Mouse (Mus musculus) embryonic facial prominence, embryonic 13.5 days (tissue): ENCODE data around the gene Hmgcl. TPM values are rescaled to one million over a fixed set of nuclear protein-coding genes. Genes with fewer than 3 reads are reported as not detected.

ENCODE experiments used
- ATAC-seq: fragments of 200-750 bp; cut with Nextera tagmentation; 2 replicates; pipeline ENCODE4 v1.8.0; 2017; ENCODE audit warnings: low read depth; ENCODE audit not compliant: insufficient number of reproducible peaks, insufficient read depth, low FRiP score, low TSS enrichment
- H3K27ac ChIP-seq: fragments of 300-500 bp; sonication (generic); 2 replicates; pipeline ENCODE4 v1.5.1; 2015; ENCODE audit warnings: moderate library complexity, mild to moderate bottlenecking, inconsistent platforms
- H3K27me3 ChIP-seq: fragments of 300-500 bp; sonication (generic); 2 replicates; pipeline ENCODE4 v1.6.1; 2015; ENCODE audit warnings: mild to moderate bottlenecking, inconsistent platforms
- H3K36me3 ChIP-seq: fragments of 300-500 bp; sonication (generic); 2 replicates; pipeline ENCODE4 v1.6.1; 2015; ENCODE audit warnings: mild to moderate bottlenecking, inconsistent platforms
- H3K4me1 ChIP-seq: fragments of 300-500 bp; sonication (generic); 2 replicates; pipeline ENCODE4 v1.6.1; 2015; ENCODE audit warnings: inconsistent platforms
- H3K4me2 ChIP-seq: fragments of 300-500 bp; sonication (generic); 2 replicates; pipeline ENCODE4 v1.6.1; 2015; ENCODE audit warnings: moderate library complexity, mild to moderate bottlenecking, inconsistent platforms
- H3K4me3 ChIP-seq: fragments of 300-500 bp; sonication (generic); 2 replicates; pipeline ENCODE4 v1.5.1; 2015; ENCODE audit warnings: mild to moderate bottlenecking, inconsistent platforms
- H3K9ac ChIP-seq: fragments of 300-500 bp; sonication (generic); 2 replicates; pipeline ENCODE4 v1.6.1; 2015; ENCODE audit warnings: mild to moderate bottlenecking, inconsistent platforms
- H3K9me3 ChIP-seq: fragments of 300-500 bp; sonication (generic); 2 replicates; pipeline ENCODE4 v1.6.1; 2016; ENCODE audit warnings: inconsistent platforms
- WGBS: fragments of 180-500 bp; shearing (Covaris S2); methylation state at CpG from one replicate; pipeline ENCODE4 v1.1.7; 2015; ENCODE audit warnings: mixed read lengths; 5-methylcytosine and 5-hydroxymethylcytosine counted together
- polyA plus RNA-seq: library from polyadenylated mRNA; unstranded; fragments of >200 nt; fragmentation: Nextera tagmentation; extraction: Ambion mirVana; gene quantifications from 2 replicates; pipeline ENCODE4 v1.2.1, GENCODE M21; 2015

Hmgcl gene
- polyA plus RNA-seq, 1 experiment from 2014 or later = 80.3 TPM

DNA sequence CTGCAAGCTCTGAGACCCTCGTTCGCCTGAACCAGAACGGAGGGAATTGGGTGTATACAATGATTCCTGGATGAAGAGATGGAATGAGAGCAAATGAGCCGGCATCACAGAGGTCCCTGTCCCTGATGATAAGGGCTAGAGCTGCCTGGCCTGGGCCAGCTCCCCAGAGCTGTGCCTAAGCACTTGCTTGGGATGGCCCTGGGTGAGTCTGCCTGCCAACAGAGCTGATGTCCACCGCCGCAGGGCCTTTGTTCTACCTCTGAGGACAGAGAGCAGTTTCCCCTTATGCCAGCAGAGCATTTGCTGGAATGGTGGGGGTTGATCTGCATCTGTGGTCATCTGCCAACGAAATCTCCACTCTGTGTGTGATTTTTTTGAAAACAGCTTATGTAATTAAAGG is 15.9 kb downstream of the Hmgcl start:
- H3K4me2 ChIP-seq = no peak overlapping the region
- H3K9me3 ChIP-seq = no peaks in the 10 kb centered on the region
- H3K4me3 ChIP-seq = no peak overlapping the region
- H3K27me3 ChIP-seq = no peaks in the 10 kb centered on the region
- ATAC-seq = no peak
- no peak overlapping the region for H3K27ac ChIP-seq
- no peak overlapping the region for H3K9ac ChIP-seq
- H3K4me1 ChIP-seq = peaks cover 17% of the 10 kb centered on the region
- 84% methylated on average over 7 of the region's 7 CpGs for WGBS
- peaks cover 65% of the 10 kb centered on the region for H3K36me3 ChIP-seq

DNA sequence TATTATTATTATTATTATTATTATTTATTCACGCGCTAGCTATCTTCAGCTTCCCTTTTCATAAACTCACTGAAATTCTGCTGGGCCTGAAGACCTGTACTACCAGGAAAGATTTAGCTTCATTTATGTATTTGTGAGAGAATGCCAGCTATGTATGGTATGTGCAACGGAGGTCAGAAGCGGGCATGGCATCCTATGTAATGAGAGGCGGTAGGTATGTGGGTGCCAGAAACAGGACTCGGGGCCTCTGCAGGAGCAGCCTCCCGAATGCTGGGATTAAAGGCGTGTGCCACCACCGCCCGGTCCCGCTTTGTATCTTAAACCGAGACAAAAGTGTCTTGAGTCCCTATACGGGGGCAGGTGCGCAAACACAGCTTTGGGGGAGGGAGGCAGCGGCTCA is 16.7 kb downstream of the Hmgcl start:
- H3K36me3 ChIP-seq = peaks cover 65% of the 10 kb centered on the region
- H3K27me3 ChIP-seq = no peaks in the 10 kb centered on the region
- peak overlapping the region; percentile 91 for H3K27ac ChIP-seq
- ATAC-seq = no peak
- H3K4me3 ChIP-seq = peak overlapping the region; percentile 71
- peak overlapping the region; percentile 97 for H3K4me2 ChIP-seq
- H3K4me1 ChIP-seq = peaks cover 17% of the 10 kb centered on the region
- peak overlapping the region; percentile 89 for H3K9ac ChIP-seq
- no peaks in the 10 kb centered on the region for H3K9me3 ChIP-seq
- WGBS = 4% methylated on average over 15 of the region's 15 CpGs

DNA sequence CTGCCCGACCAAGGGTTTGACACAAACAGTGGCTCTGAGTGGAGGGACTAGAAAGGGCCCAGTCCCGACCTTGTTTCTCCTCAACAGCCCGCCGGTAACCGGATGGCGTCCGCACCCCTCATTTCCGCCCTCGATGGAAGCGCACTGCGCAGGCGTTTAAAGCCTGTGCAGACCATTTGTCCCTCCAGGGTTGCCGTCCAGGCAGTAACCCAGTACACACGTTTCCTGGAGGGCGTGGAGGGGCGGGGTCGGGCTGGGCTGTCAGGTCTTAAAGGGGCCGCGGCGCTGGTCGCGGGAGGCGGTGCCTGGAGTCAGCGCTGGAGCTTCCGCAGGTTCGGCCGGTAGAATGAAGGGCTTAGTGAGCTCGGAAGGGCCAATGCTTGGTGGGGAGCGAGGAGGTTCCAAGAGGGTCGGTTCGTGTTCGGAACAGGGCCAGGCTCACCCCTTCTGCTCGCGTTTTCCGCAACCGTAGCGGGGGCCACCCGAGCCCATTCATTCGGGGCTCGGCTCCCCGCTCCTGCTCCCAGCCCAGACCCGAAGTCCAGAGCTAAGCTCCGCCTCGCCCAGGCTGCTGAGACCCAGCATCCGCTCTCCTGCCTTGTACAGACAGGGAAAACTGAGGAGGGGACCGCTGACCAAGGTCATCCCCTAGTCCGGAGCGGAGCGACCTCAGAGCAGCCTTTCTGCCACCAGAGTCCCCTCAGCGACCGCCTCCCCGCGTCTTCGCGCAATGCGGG is 17.4 kb downstream of the Hmgcl start, which contains the start of gene Gale:
Gene Gale, plus strand, starts transcription at position 271 of the 737 bp plus-strand sequence.
- Histone ChIP-seq H3K9me3 (no peaks in the 10 kb centered on the region), H3K27me3 (no peaks in the 10 kb centered on the region), H3K4me3 (peak within 1 kb of the TSS; percentile 71), H3K27ac (peak within 1 kb of the TSS; percentile 91), H3K36me3 (peaks cover 65% of the 10 kb centered on the region), H3K4me2 (peak within 1 kb of the TSS; percentile 97), H3K4me1 (peaks cover 17% of the 10 kb centered on the region), H3K9ac (peak within 1 kb of the TSS; percentile 89)
- under 1% methylated on average over 56 of the region's 56 CpGs for WGBS
- peak; percentile 87 for ATAC-seq

DNA sequence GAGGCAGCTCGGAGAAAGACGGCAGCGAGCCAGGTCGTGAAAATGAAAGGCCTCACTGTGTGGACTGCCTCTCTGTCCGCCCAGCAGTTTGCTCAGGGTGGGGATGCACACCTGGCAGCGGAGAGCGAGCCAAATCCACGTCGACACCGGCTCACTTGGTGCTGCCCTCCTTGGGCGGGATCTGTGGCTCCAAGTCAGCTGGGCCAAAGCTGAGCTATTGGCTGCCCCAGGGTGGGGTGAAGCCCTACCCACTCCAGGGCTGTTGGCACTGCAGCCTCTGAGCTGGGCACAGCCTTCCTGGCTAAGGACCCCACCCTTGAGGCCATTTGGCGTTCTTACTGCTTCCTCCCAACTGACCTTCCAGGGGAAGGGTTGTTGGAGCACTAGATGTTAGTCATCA is 18.2 kb downstream of the Hmgcl start:
- peaks cover 65% of the 10 kb centered on the region for H3K36me3 ChIP-seq
- peak; percentile 12; the same call in 1 of the 2 replicates for ATAC-seq
- H3K27ac ChIP-seq = peak overlapping the region; percentile 91
- no peaks in the 10 kb centered on the region for H3K9me3 ChIP-seq
- H3K27me3 ChIP-seq = no peaks in the 10 kb centered on the region
- peak overlapping the region; percentile 71 for H3K4me3 ChIP-seq
- H3K4me2 ChIP-seq = peak overlapping the region; percentile 97
- WGBS = 2% methylated on average over 12 of the region's 12 CpGs
- peaks cover 17% of the 10 kb centered on the region for H3K4me1 ChIP-seq
- H3K9ac ChIP-seq = peak overlapping the region; percentile 89

DNA sequence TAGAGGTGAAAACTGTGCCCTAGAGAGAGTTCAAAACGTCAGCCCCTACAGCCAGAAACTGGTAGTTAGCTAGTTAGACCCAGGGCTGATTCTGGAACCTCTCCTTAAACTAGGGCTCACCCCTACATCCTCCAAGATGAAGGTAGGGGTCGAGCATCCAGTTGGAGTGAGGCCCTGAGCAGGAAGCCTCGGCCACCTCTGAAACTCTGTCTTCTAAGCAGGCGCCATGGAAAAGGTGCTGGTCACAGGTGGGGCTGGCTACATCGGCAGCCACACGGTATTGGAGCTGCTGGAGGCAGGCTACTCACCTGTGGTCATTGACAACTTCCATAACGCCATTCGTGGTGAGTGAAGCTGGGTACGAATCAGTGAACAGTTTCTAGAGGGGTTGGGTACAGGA is 18.9 kb downstream of the Hmgcl start:
- H3K4me1 ChIP-seq = peaks cover 17% of the 10 kb centered on the region
- no peak for ATAC-seq
- H3K9me3 ChIP-seq = no peaks in the 10 kb centered on the region
- H3K27me3 ChIP-seq = no peaks in the 10 kb centered on the region
- H3K27ac ChIP-seq = no peak overlapping the region
- peak overlapping the region; percentile 71; the same call in 1 of the 2 replicates for H3K4me3 ChIP-seq
- peak overlapping the region; percentile 97 for H3K4me2 ChIP-seq
- WGBS = 82% methylated on average over 9 of the region's 9 CpGs
- peaks cover 66% of the 10 kb centered on the region for H3K36me3 ChIP-seq
- H3K9ac ChIP-seq = no peak overlapping the region

DNA sequence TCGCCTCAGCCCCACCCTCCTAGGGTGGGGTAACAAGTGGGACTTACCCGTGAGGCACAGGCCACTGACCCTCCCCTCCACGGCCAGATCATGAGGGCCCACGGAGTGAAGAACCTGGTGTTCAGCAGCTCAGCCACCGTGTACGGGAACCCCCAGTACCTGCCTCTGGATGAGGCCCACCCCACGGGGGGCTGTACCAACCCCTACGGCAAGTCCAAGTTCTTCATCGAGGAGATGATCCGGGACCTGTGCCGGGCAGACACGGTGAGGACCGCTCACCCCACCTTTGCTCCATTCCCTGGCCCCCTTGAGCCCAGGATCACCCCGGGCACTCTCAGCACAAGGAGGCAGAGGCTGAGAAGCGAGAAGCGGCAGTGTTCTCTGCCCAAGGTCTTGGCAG is 20.0 kb downstream of the Hmgcl start:
- 90% methylated on average over 16 of the region's 16 CpGs for WGBS
- H3K9ac ChIP-seq = no peak overlapping the region
- H3K4me1 ChIP-seq = peaks cover 25% of the 10 kb centered on the region
- no peak overlapping the region for H3K4me2 ChIP-seq
- no peak overlapping the region for H3K4me3 ChIP-seq
- peaks cover 60% of the 10 kb centered on the region for H3K36me3 ChIP-seq
- no peaks in the 10 kb centered on the region for H3K27me3 ChIP-seq
- ATAC-seq = no peak
- H3K9me3 ChIP-seq = no peaks in the 10 kb centered on the region
- no peak overlapping the region for H3K27ac ChIP-seq

DNA sequence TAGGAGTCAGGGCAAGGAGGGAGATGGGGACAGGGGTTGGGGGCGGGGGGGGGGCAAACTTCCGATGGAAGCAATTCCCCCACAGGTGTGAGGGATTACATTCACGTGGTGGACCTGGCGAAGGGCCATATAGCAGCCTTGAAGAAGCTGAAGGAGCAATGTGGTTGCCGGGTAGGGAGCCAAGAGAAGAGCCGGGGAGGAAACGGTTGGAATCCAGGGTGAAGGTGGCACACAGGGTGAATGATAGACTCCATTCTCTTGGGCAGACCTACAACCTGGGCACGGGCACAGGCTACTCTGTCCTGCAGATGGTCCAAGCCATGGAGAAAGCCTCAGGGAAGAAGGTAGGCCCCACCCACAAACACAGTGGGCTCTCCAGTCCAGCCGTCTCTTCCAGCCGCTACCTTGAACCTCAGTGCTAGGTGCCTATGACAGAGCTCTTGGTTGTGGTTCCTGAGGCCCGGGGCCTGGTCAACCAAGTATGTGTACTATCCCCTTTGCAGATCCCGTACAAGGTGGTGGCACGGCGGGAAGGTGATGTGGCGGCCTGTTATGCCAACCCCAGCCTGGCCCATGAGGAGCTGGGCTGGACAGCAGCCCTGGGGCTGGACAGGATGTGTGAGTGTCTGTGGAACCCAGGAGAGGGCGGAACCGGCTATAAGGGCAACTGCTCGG is 21.0 kb downstream of the Hmgcl start:
- peaks cover 32% of the 10 kb centered on the region for H3K4me1 ChIP-seq
- peaks cover 53% of the 10 kb centered on the region for H3K36me3 ChIP-seq
- H3K9ac ChIP-seq = no peak overlapping the region
- no peaks in the 10 kb centered on the region for H3K9me3 ChIP-seq
- 91% methylated on average over 18 of the region's 18 CpGs for WGBS
- no peak for ATAC-seq
- no peak overlapping the region for H3K27ac ChIP-seq
- no peak overlapping the region for H3K4me3 ChIP-seq
- no peaks in the 10 kb centered on the region for H3K27me3 ChIP-seq
- no peak overlapping the region for H3K4me2 ChIP-seq

DNA sequence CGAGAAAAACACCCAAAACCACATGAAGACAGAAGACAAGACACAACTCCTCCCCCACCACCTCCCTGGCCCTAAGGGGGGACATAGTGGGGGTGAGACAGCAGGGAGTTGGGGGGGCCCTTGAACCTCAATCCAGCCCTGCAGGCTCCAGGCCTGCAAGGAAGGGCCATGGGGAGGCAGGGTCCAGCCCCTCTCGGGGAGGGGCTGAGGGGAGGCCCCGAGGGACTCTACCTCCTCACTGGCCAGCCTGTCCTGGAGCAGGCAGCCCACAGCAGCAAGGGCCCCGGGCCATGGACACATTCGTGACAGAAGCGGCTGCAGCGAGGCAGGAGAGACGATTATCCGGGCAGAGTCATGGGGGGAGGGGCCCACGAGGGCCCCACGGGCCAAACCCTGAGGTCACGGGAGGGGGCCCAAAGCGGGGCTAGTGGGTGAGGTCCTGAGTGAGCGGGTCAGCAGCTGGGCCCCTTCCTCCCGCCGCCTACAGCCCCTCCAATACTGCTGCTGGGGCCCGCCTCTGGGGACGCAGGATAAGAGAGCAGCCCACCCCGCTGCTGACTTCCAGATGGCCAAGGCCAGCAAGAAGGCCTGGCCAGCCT is 22.1 kb downstream of the Hmgcl start:
- Histone ChIP-seq H3K27ac (no peak overlapping the region), H3K4me3 (no peak overlapping the region), H3K36me3 (peaks cover 53% of the 10 kb centered on the region)

DNA sequence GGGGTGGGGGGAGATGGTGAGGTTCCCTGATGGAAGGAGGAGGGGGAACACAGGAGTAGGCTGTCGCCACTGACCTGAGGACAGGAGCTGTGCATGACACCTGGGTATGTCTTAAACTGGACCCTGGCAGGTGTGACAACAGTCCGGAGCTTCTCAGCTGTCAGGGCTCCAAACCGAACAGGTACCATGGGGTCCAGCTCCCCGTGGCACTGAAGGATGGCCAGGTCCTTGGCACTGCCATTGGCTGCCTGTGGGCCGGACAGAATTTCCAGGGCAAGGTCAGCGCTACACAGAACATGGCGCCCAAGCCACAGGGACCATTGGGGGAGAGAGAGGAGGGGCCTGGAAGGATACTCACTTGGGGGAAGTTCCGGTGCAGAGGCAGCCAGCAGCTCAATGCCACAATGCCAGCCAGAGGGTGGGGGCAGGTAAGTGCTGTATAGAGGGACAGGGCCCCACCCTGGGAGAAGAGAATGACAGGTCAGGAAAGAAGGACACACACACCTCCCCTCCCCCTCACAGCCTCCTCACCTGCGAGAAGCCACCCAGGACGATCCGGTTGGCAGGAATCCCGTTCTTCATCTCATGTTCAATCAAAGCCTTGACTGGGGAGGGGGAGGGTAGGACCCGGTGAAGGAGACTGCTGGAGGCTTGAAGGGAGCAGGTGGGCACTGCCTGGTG is 23.0 kb downstream of the Hmgcl start:
- H3K4me1 ChIP-seq = peaks cover 33% of the 10 kb centered on the region
- H3K36me3 ChIP-seq = peaks cover 55% of the 10 kb centered on the region
- no peaks in the 10 kb centered on the region for H3K27me3 ChIP-seq
- ATAC-seq = no peak
- no peaks in the 10 kb centered on the region for H3K9me3 ChIP-seq
- WGBS = 88% methylated on average over 13 of the region's 13 CpGs
- no peak overlapping the region for H3K9ac ChIP-seq
- no peak overlapping the region for H3K4me2 ChIP-seq
- H3K4me3 ChIP-seq = no peak overlapping the region
- no peak overlapping the region for H3K27ac ChIP-seq

More for the DNA sequence above, 22.1 kb downstream of the Hmgcl start:
- 68% methylated on average over 19 of the region's 19 CpGs for WGBS
- Histone ChIP-seq H3K9ac (no peak overlapping the region; the same call in 1 of the 2 replicates), H3K4me2 (no peak overlapping the region), H3K27me3 (no peaks in the 10 kb centered on the region), H3K4me1 (peaks cover 36% of the 10 kb centered on the region), H3K9me3 (no peaks in the 10 kb centered on the region)
- ATAC-seq = no peak

DNA sequence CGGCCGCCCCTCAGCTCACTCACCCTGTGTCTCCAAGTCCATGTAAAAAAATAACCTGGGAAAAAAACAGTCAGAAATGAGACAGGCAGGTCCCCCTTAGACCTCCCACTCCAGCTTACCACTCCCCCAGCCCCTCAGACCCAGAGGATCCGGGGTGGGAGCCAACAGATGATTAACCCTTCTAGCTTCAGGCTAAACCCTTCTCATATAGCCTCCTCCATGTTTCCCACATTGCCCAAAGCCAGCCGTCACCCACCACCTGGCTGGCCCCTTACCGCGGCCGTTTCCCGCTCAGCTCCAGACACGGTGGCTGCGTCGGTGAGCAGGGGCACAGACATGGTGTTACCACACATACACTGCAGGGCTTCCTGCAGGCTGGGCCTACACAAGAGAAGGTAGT is 24.3 kb downstream of the Hmgcl start:
- H3K4me1 ChIP-seq = peaks cover 22% of the 10 kb centered on the region
- peaks cover 66% of the 10 kb centered on the region for H3K36me3 ChIP-seq
- H3K27me3 ChIP-seq = no peaks in the 10 kb centered on the region
- no peak overlapping the region for H3K4me3 ChIP-seq
- ATAC-seq = no peak
- H3K27ac ChIP-seq = no peak overlapping the region
- peak overlapping the region; percentile 37; the same call in 1 of the 2 replicates for H3K9ac ChIP-seq
- peak overlapping the region; percentile 97 for H3K4me2 ChIP-seq
- H3K9me3 ChIP-seq = no peaks in the 10 kb centered on the region
- 87% methylated on average over 11 of the region's 11 CpGs for WGBS

DNA sequence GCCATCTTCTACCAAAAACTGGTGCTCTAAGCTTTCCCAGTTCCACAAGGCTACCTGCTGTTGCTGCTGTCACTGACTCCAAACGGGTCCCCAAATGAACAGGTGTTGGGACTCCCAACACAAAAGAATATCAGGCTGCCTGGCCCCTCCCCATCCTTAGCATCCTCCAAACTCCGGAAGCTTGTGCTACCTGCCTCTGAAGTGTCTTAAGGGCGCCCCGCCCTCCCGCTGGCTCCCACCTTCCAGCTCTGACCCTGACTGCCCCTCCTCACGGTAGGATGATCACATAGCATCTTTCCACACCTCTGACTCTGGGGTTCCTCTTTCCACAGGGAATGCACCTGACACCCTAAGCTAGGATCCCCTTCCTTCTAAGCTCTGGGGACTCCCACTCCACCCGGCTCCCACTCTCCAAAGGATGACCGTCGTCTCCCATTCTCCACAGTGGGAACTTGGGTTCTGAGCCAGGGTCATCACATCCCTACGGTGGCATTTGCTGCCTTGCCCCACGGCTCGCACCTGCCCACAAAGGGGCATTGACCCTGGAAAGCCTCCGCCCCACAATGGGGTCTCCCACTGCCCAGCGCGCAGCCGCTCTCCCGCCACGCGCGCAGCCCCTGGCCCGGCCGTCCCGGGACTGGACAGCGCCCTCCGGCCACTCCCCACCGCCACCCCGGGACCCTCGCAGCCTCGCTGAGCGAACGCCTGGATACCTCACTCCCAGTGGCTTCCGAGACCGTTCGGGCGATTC is 25.7 kb downstream of the Hmgcl start:
- peaks cover 66% of the 10 kb centered on the region for H3K36me3 ChIP-seq
- under 1% methylated on average over 35 of the region's 35 CpGs for WGBS
- 0 out of 2 replicates have a peak, but pooled peaks have one; percentile 1 for ATAC-seq
- H3K27me3 ChIP-seq = no peaks in the 10 kb centered on the region
- H3K4me3 ChIP-seq = peak overlapping the region; percentile 99
- peak overlapping the region; percentile 95 for H3K9ac ChIP-seq
- H3K4me1 ChIP-seq = peaks cover 22% of the 10 kb centered on the region
- peak overlapping the region; percentile 66 for H3K27ac ChIP-seq
- no peaks in the 10 kb centered on the region for H3K9me3 ChIP-seq
- H3K4me2 ChIP-seq = peak overlapping the region; percentile 97
